Comparison of ENCODE assay signal across 9 mouse cellular contexts in genomic region chr14:86489044-86489816, GRCm38 (mm10).
DNase-seq lines count a peak whose midpoint lies in the region; ATAC-seq and TF ChIP-seq lines count a peak whose summit lies in the region.
"Had no signal": no experiment of that assay in that cellular context is flagged by ENCODE, and none has a peak within 500 bp of the region (broad histone marks: within the 10 kb centered on the region; RNA-seq: fewer than 3 reads in every experiment).

No protein-coding gene starts in this region.

- 85% methylated on average over 16 of the region's 16 CpGs for WGBS in midbrain, embryonic 14.5 days
- 78% methylated on average over 16 of the region's 16 CpGs for WGBS in midbrain, embryonic 16.5 days
- WGBS in lung, postnatal 0 days = 47% methylated on average over 16 of the region's 16 CpGs

- no peak for TF ChIP-seq CTCF in lung, postnatal 0 days (IDR thresholded peaks at IDR 0.05)

- H3K9me3 ChIP-seq in midbrain, embryonic 14.5 days (ENCODE audit: control insufficient read depth, low read length) = no peaks in the 10 kb centered on the region
- no peaks in the 10 kb centered on the region for H3K9me3 ChIP-seq in midbrain, embryonic 16.5 days (replicated peaks; ENCODE audit: control insufficient read depth, low read length, poor library complexity, severe bottlenecking)
- no peaks in the 10 kb centered on the region for H3K9me3 ChIP-seq in lung, postnatal 0 days (ENCODE audit: low read length)
- H3K9me3 ChIP-seq: embryonic facial prominence, embryonic 15.5 days had no signal

- H3K4me2 ChIP-seq in midbrain, embryonic 14.5 days (ENCODE audit: low read length) = no peak overlapping the region
- no peak overlapping the region for H3K4me2 ChIP-seq in midbrain, embryonic 16.5 days (ENCODE audit: low read length)
- H3K4me2 ChIP-seq in lung, postnatal 0 days (replicated peaks; ENCODE audit: low read depth, low read length) = no peak overlapping the region; the same call in 1 of the 2 replicates
- H3K4me2 ChIP-seq: embryonic facial prominence, embryonic 15.5 days had no signal

- no peaks in the 10 kb centered on the region for H3K27me3 ChIP-seq in midbrain, embryonic 14.5 days (ENCODE audit: control insufficient read depth, insufficient read depth, low read length)
- no peaks in the 10 kb centered on the region for H3K27me3 ChIP-seq in midbrain, embryonic 16.5 days (ENCODE audit: control insufficient read depth, insufficient read depth, low read depth, low read length)
- no peaks in the 10 kb centered on the region for H3K27me3 ChIP-seq in lung, postnatal 0 days (replicated peaks; ENCODE audit: insufficient read depth, low read length)
- H3K27me3 ChIP-seq: embryonic facial prominence, embryonic 15.5 days had no signal

- TF ChIP-seq EP300 in lung, postnatal 0 days (IDR thresholded peaks at IDR 0.05) = peak; percentile 96

- H3K4me3 ChIP-seq in midbrain, embryonic 14.5 days (replicated peaks; ENCODE audit: low read depth, low read length) = no peak overlapping the region
- no peak overlapping the region for H3K4me3 ChIP-seq in midbrain, embryonic 16.5 days (ENCODE audit: low read depth, low read length)
- no peak overlapping the region for H3K4me3 ChIP-seq in lung, postnatal 0 days (ENCODE audit: low read depth, low read length)
- H3K4me3 ChIP-seq: embryonic facial prominence, embryonic 15.5 days; left cerebral cortex, adult 2 months had no signal

- no peak for ATAC-seq in midbrain, embryonic 14.5 days (ENCODE audit: low FRiP score, low TSS enrichment)
- ATAC-seq in midbrain, embryonic 16.5 days = no peak
- ATAC-seq in lung, postnatal 0 days = peak; percentile 68

- no peaks in the 10 kb centered on the region for H3K36me3 ChIP-seq in midbrain, embryonic 14.5 days (ENCODE audit: control insufficient read depth, insufficient read depth, low read length)
- no peaks in the 10 kb centered on the region for H3K36me3 ChIP-seq in midbrain, embryonic 16.5 days (ENCODE audit: control insufficient read depth, insufficient read depth, low read length)
- H3K36me3 ChIP-seq in lung, postnatal 0 days (ENCODE audit: insufficient read depth, low read length) = no peaks in the 10 kb centered on the region
- H3K36me3 ChIP-seq: embryonic facial prominence, embryonic 15.5 days had no signal

- no peak overlapping the region for H3K9ac ChIP-seq in midbrain, embryonic 14.5 days (replicated peaks; ENCODE audit: low read length)
- H3K9ac ChIP-seq in midbrain, embryonic 16.5 days (ENCODE audit: low read depth, low read length) = no peak overlapping the region
- H3K9ac ChIP-seq in lung, postnatal 0 days (replicated peaks; ENCODE audit: low read depth) = no peak overlapping the region
- H3K9ac ChIP-seq: embryonic facial prominence, embryonic 15.5 days had no signal

- no peak overlapping the region for H3K27ac ChIP-seq in midbrain, embryonic 14.5 days (replicated peaks; ENCODE audit: low read depth, low read length)
- H3K27ac ChIP-seq in midbrain, embryonic 16.5 days (ENCODE audit: low read length) = no peak overlapping the region
- 0 out of 2 replicates have a peak overlapping the region, but pooled peaks have one; percentile 26 for H3K27ac ChIP-seq in lung, postnatal 0 days (ENCODE audit: low read length)
- H3K27ac ChIP-seq: embryonic facial prominence, embryonic 15.5 days had no signal

- H3K4me1 ChIP-seq in midbrain, embryonic 14.5 days (ENCODE audit: control insufficient read depth, insufficient read depth, low read length) = no peaks in the 10 kb centered on the region; the same call in 1 of the 2 replicates
- H3K4me1 ChIP-seq in midbrain, embryonic 16.5 days (ENCODE audit: control insufficient read depth, insufficient read depth, low read length) = peaks cover 3% of the 10 kb centered on the region; the same call in 1 of the 2 replicates
- H3K4me1 ChIP-seq in lung, postnatal 0 days (ENCODE audit: insufficient read depth, low read depth, low read length) = no peaks in the 10 kb centered on the region
- H3K4me1 ChIP-seq: embryonic facial prominence, embryonic 15.5 days had no signal

- peak; percentile 51 for DNase-seq in midbrain, embryonic 14.5 days
- peak; percentile 29 to 64 for DNase-seq in frontal cortex, adult 2 months (ENCODE audit: extremely low spot score in 1 of 2, low spot score in 1 of 2)
- DNase-seq in kidney, postnatal 10 days = peak; percentile 57
- peak; percentile 51 for DNase-seq in lung, postnatal 0 days (ENCODE audit: low spot score)
- no peak for DNase-seq in urinary bladder, postnatal 25 days (ENCODE audit: low spot score)
- no peak for DNase-seq in ovary, postnatal 10 days (ENCODE audit: low spot score)

Comparison
In these comparisons a context has a peak if more than half of its experiments do, and no peak if none do; other contexts are left out.
1. DNase-seq: peak in midbrain, embryonic 14.5 days (single experiment), frontal cortex, adult 2 months (2 of 2), kidney, postnatal 10 days (single experiment) and lung, postnatal 0 days (single experiment); none in urinary bladder, postnatal 25 days (single experiment) and ovary, postnatal 10 days (single experiment).